Mouse (Mus musculus) hindbrain, postnatal 0 days (tissue): Measurements from ENCODE around the gene Tssk2. TPM values are rescaled to one million over a fixed set of nuclear protein-coding genes. Genes with fewer than 3 reads are reported as not detected.

ENCODE experiments used
- ATAC-seq: fragments of 200-750 bp; cut with Nextera tagmentation; 2 replicates; pipeline ENCODE4 v1.8.0; 2017; ENCODE audit warnings: mild to moderate bottlenecking, moderate TSS enrichment, moderate library complexity
- DNase-seq: peaks from one replicate; pipeline ENCODE4 v3.0.0-alpha.2; 2015; ENCODE audit warnings: low spot score
- H3K27ac ChIP-seq: fragments of 300-500 bp; sonication (generic); 2 replicates; pipeline ENCODE4 v1.5.1; 2014; ENCODE audit warnings: mild to moderate bottlenecking
- H3K27me3 ChIP-seq: fragments of 300-500 bp; sonication (generic); 2 replicates; pipeline ENCODE4 v1.6.1; 2014; ENCODE audit warnings: low read length, mixed read lengths; ENCODE audit not compliant: insufficient read depth
- H3K36me3 ChIP-seq: fragments of 300-500 bp; sonication (generic); 2 replicates; pipeline ENCODE4 v1.6.1; 2014; ENCODE audit warnings: low read length, mixed read lengths; ENCODE audit not compliant: insufficient read depth
- H3K4me1 ChIP-seq: fragments of 300-500 bp; sonication (generic); 2 replicates; pipeline ENCODE4 v1.6.1; 2014; ENCODE audit warnings: antibody characterized with exemption, low read length, mixed read lengths; ENCODE audit not compliant: insufficient read depth
- H3K4me2 ChIP-seq: fragments of 300-500 bp; sonication (generic); 2 replicates; pipeline ENCODE4 v1.6.1; 2014; ENCODE audit warnings: low read depth, mild to moderate bottlenecking, low read length, moderate library complexity, mixed read lengths
- H3K4me3 ChIP-seq: fragments of 300-500 bp; sonication (generic); 2 replicates; pipeline ENCODE4 v1.5.1; 2014; ENCODE audit warnings: low read length
- H3K9ac ChIP-seq: fragments of 300-500 bp; sonication (generic); replicated peaks from 2 replicates; pipeline ENCODE4 v1.6.1; 2014; ENCODE audit warnings: mild to moderate bottlenecking, low read length, moderate library complexity, mixed read lengths
- H3K9me3 ChIP-seq: fragments of 300-500 bp; sonication (generic); 2 replicates; pipeline ENCODE4 v1.6.1; 2016; ENCODE audit warnings: low read length, mixed read lengths
- CTCF ChIP-seq: IDR thresholded peaks from 2 replicates; pipeline ENCODE4 v1.5.1; 2016; ENCODE audit warnings: antibody characterized with exemption, control low read depth, low read depth
- WGBS: fragments of 180-500 bp; shearing (Covaris S2); extraction: QIAGEN DNeasy Blood & Tissue Kit; methylation state at CpG from one replicate; pipeline ENCODE4 v1.1.7; 2014; 5-methylcytosine and 5-hydroxymethylcytosine counted together
- polyA plus RNA-seq: library from polyadenylated mRNA; unstranded; fragments of >200 nt; fragmentation: Nextera tagmentation; extraction: Ambion mirVana; gene quantifications from 2 replicates; pipeline ENCODE4 v1.2.1, GENCODE M21; 2015
- total RNA-seq: library from RNA; depleted of rRNA; stranded (reverse); fragments of >200 nt; gene quantifications from 2 replicates; pipeline ENCODE4 v1.2.3, GENCODE M21; 2014

The Tssk2 gene
- total and polyA plus RNA-seq, 2 experiments from 2014 or later: not detected

- Histone ChIP-seq H3K4me1 (peaks cover 12% of the 10 kb centered on the region), H3K4me3 (peak overlapping the region; percentile 58), H3K36me3 (peaks cover 15% of the 10 kb centered on the region; the same call in 1 of the 2 replicates), H3K9me3 (no peaks in the 10 kb centered on the region), H3K4me2 (peak overlapping the region; percentile 98), H3K27me3 (peaks cover 3% of the 10 kb centered on the region), H3K9ac (peak overlapping the region; percentile 72), H3K27ac (peak overlapping the region; percentile 90)
- DNase-seq: peak; percentile 100
- ATAC-seq: peak; percentile 97
- 2% methylated on average over 46 of the region's 47 CpGs for WGBS
- TF ChIP-seq CTCF: peak; percentile 77
Measured at GRCm38 (mm10) chr16:17921325-17922162, 23.1 kb downstream of the Tssk2 start.

GRCm38 (mm10) chr16:17922163-17922538, 23.7 kb downstream of the Tssk2 start:
- Histone ChIP-seq H3K4me1 (peaks cover 18% of the 10 kb centered on the region), H3K4me2 (peak overlapping the region; percentile 98), H3K9me3 (no peaks in the 10 kb centered on the region), H3K27me3 (no peaks in the 10 kb centered on the region), H3K36me3 (peaks cover 15% of the 10 kb centered on the region; the same call in 1 of the 2 replicates), H3K4me3 (peak overlapping the region; percentile 58), H3K27ac (peak overlapping the region; percentile 90), H3K9ac (peak overlapping the region; percentile 72)
- 1% methylated on average over 14 of the region's 14 CpGs for WGBS
- no peak for TF ChIP-seq CTCF
- peak; percentile 24 for ATAC-seq
- DNase-seq: peak; percentile 41

GRCm38 (mm10) chr16:17927351-17928082, 29.1 kb downstream of the Tssk2 start:
- Histone ChIP-seq H3K27me3 (no peaks in the 10 kb centered on the region), H3K27ac (peak overlapping the region; percentile 84), H3K4me3 (peak overlapping the region; percentile 85), H3K9ac (peak overlapping the region; percentile 81), H3K4me2 (peak overlapping the region; percentile 80), H3K36me3 (peaks cover 15% of the 10 kb centered on the region; the same call in 1 of the 2 replicates), H3K9me3 (no peaks in the 10 kb centered on the region), H3K4me1 (peaks cover 14% of the 10 kb centered on the region)
- TF ChIP-seq CTCF: no peak
- peak; percentile 38 for ATAC-seq
- peak; percentile 56 for DNase-seq
- WGBS: under 1% methylated on average over 71 of the region's 72 CpGs

GRCm38 (mm10) chr16:17928087-17928580, 29.7 kb downstream of the Tssk2 start, which contains the start of gene Slc25a1:
Slc25a1 (minus strand) TSS chr16:17928219.
- peaks cover 11% of the 10 kb centered on the region for H3K4me1 ChIP-seq
- under 1% methylated on average over 47 of the region's 47 CpGs for WGBS
- no peaks in the 10 kb centered on the region for H3K27me3 ChIP-seq
- peak within 1 kb of the TSS; percentile 80 for H3K4me2 ChIP-seq
- DNase-seq (peak; percentile 83), ATAC-seq (peak; percentile 74)
- H3K27ac ChIP-seq: peak within 1 kb of the TSS; percentile 84
- no peak for TF ChIP-seq CTCF
- peak within 1 kb of the TSS; percentile 85 for H3K4me3 ChIP-seq
- peaks cover 15% of the 10 kb centered on the region; the same call in 1 of the 2 replicates for H3K36me3 ChIP-seq
- peak within 1 kb of the TSS; percentile 81 for H3K9ac ChIP-seq
- H3K9me3 ChIP-seq: no peaks in the 10 kb centered on the region

GRCm38 (mm10) chr16:17928627-17929104, 30.2 kb downstream of the Tssk2 start:
- H3K4me2 ChIP-seq: peak overlapping the region; percentile 80
- H3K4me1 ChIP-seq: peaks cover 11% of the 10 kb centered on the region
- peak; percentile 77 for TF ChIP-seq CTCF
- DNase-seq (peak; percentile 88), ATAC-seq (peak; percentile 70)
- peaks cover 15% of the 10 kb centered on the region; the same call in 1 of the 2 replicates for H3K36me3 ChIP-seq
- H3K9me3 ChIP-seq: no peaks in the 10 kb centered on the region
- H3K9ac ChIP-seq: peak overlapping the region; percentile 81
- H3K27me3 ChIP-seq: no peaks in the 10 kb centered on the region
- peak overlapping the region; percentile 84 for H3K27ac ChIP-seq
- peak overlapping the region; percentile 85 for H3K4me3 ChIP-seq
- WGBS: 1% methylated on average over 9 of the region's 9 CpGs

- ATAC-seq (peak; percentile 3), DNase-seq (no peak)
- peak overlapping the region; percentile 84 for H3K27ac ChIP-seq
- no peaks in the 10 kb centered on the region for H3K9me3 ChIP-seq
- no peak for TF ChIP-seq CTCF
- H3K36me3 ChIP-seq: peaks cover 15% of the 10 kb centered on the region; the same call in 1 of the 2 replicates
- no peak overlapping the region for H3K4me2 ChIP-seq
- H3K4me1 ChIP-seq: peaks cover 11% of the 10 kb centered on the region
- no peaks in the 10 kb centered on the region for H3K27me3 ChIP-seq
- H3K4me3 ChIP-seq: no peak overlapping the region
- no peak overlapping the region for H3K9ac ChIP-seq
- WGBS: 9% methylated on average over 2 of the region's 2 CpGs
Measured at GRCm38 (mm10) chr16:17929211-17929610, 30.8 kb downstream of the Tssk2 start.
